Mouse (Mus musculus): ENCODE data around the gene Ak1. TPM values are rescaled to one million over a fixed set of nuclear protein-coding genes. Genes with fewer than 3 reads are reported as not detected.

The Ak1 gene
- polyA plus RNA-seq (2014; fragmentation: Illumina TruSeq; extraction: RNeasy Lipid Tissue Mini Kit (QIAGEN cat#74804); ENCODE audit: low replicate concordance), result 0.33 TPM

GRCm38 (mm10) chr2:32621517-32621859, at the start of gene Ak1:
Ak1 (plus strand) TSS chr2:32621758.

GRCm38 (mm10) chr2:32574497-32574896, 47.1 kb upstream of the Ak1 start, which contains the start of gene Pip5kl1:
Pip5kl1 (plus strand) TSS chr2:32574797.

DNA sequence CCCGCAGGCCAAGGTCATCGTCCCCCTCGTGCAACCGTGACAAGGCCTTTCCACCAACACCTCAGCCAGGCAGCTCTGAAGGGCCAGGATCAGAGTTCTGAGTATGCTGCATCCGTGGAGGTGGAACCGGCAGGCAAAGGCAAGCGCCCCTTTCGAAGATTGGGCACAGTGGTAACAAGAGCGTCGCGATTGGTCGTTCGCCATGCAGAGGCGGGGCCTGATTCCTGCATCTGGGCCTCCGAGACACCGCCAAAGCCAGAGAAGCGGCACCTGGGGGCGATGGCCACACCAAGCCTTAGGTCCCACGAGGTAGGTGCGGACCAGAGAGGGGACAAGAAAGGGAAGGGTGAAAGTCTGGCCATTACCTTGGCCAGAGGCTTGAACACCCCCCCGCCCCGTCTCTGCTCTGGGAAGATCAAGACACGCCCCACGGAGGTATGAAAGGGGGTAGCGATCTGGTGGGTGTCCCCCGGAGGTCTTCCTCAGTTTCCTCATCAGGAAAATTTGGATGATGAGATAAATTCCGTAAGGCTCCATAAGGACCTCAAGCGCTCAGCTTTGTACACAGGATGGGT, 45.9 kb upstream of the Ak1 start, which contains the start of gene 9430097D07Rik:
TSS of gene 9430097D07Rik (minus strand) at position 99 of the 575 bp plus-strand sequence.

DNA sequence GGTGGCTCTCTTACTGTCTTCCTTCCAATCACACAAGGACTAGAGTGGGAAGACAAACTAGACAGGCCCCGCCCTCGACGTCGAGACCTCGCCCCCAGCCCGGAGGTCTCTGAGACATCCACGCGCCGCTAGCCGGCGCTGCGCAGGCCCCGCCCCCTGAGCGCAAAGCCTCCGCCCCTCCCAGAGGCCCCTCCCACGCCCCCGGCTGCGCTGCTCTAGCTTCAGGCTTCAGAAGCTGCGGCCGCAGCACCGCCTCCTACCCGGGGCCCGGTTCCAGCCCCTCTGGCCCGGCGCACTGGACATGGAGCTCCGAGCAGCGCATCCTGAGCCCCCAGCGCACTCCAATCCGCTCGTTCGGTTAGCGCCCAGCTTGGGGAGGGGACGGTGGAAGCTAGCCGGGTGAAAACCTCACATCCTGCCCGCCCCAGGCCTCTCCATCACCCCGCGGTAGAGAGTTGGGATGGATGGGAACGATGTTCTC, 34.6 kb upstream of the Ak1 start, which contains the start of gene St6galnac4:
TSS of gene St6galnac4 (plus strand) at position 225 of the 481 bp plus-strand sequence.

DNA sequence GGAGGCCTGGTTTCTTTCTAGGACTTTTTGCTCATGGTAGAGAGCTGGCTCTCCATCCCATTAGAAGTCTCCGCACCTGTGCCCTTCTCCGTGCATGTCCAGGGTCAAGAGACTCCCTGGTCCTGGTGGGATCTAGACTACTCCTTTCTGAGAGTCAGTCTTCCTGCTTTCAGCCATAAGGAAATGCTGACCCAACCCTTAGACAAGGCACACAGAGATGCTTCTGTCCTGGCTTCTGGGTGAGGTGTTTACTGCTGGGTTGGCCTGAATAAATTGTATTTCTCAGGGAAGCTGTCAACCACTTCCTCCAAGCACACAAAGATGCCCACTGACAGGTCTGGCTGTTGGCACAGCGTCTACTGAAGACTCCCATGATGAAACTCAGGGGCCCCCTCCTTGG, 22.1 kb upstream of the Ak1 start, which contains the start of gene St6galnac6:
TSS of gene St6galnac6 (plus strand) at position 301 of the 400 bp plus-strand sequence.

GRCm38 (mm10) chr2:32646379-32647056, 25.0 kb downstream of the Ak1 start, which contains the start of gene Eng:
Eng (plus strand) TSS chr2:32646595.

Other genes starting within 250 kb of the Ak1 start
- 0.52 TPM for gene 1110008P14Rik, start 239.8 kb upstream of the Ak1 start, polyA plus RNA-seq (2014; fragmentation: Illumina TruSeq; extraction: RNeasy Lipid Tissue Mini Kit (QIAGEN cat#74804); ENCODE audit: low replicate concordance)
- gene Lcn2, start 233.5 kb upstream of the Ak1 start, polyA plus RNA-seq (2014; fragmentation: Illumina TruSeq; extraction: RNeasy Lipid Tissue Mini Kit (QIAGEN cat#74804); ENCODE audit: low replicate concordance), result not detected
- 1.1 TPM for gene Ptges2, start 225.9 kb upstream of the Ak1 start, polyA plus RNA-seq (2014; fragmentation: Illumina TruSeq; extraction: RNeasy Lipid Tissue Mini Kit (QIAGEN cat#74804); ENCODE audit: low replicate concordance)
- gene Naif1, start 171.3 kb upstream of the Ak1 start, polyA plus RNA-seq (2014; fragmentation: Illumina TruSeq; extraction: RNeasy Lipid Tissue Mini Kit (QIAGEN cat#74804); ENCODE audit: low replicate concordance), result 0.59 TPM
- gene Slc25a25, start 170.3 kb upstream of the Ak1 start, polyA plus RNA-seq (2014; fragmentation: Illumina TruSeq; extraction: RNeasy Lipid Tissue Mini Kit (QIAGEN cat#74804); ENCODE audit: low replicate concordance), result 2.0 TPM
- 15.2 TPM for gene Fam102a, start 86.4 kb upstream of the Ak1 start, polyA plus RNA-seq (2014; fragmentation: Illumina TruSeq; extraction: RNeasy Lipid Tissue Mini Kit (QIAGEN cat#74804); ENCODE audit: low replicate concordance)
- 2.4 TPM for gene Dpm2, start 50.9 kb upstream of the Ak1 start, polyA plus RNA-seq (2014; fragmentation: Illumina TruSeq; extraction: RNeasy Lipid Tissue Mini Kit (QIAGEN cat#74804); ENCODE audit: low replicate concordance)
- not detected for gene Pip5kl1, start 47.0 kb upstream of the Ak1 start, polyA plus RNA-seq (2014; fragmentation: Illumina TruSeq; extraction: RNeasy Lipid Tissue Mini Kit (QIAGEN cat#74804); ENCODE audit: low replicate concordance)
- gene 9430097D07Rik, start 46.1 kb upstream of the Ak1 start, polyA plus RNA-seq (2014; fragmentation: Illumina TruSeq; extraction: RNeasy Lipid Tissue Mini Kit (QIAGEN cat#74804); ENCODE audit: low replicate concordance), result not detected
- gene St6galnac4, start 34.7 kb upstream of the Ak1 start, polyA plus RNA-seq (2014; fragmentation: Illumina TruSeq; extraction: RNeasy Lipid Tissue Mini Kit (QIAGEN cat#74804); ENCODE audit: low replicate concordance), result 0.59 TPM
- 0.30 TPM for gene St6galnac6, start 22.0 kb upstream of the Ak1 start, polyA plus RNA-seq (2014; fragmentation: Illumina TruSeq; extraction: RNeasy Lipid Tissue Mini Kit (QIAGEN cat#74804); ENCODE audit: low replicate concordance)
- 0.11 TPM for gene Eng, start 24.8 kb downstream of the Ak1 start, polyA plus RNA-seq (2014; fragmentation: Illumina TruSeq; extraction: RNeasy Lipid Tissue Mini Kit (QIAGEN cat#74804); ENCODE audit: low replicate concordance)
- gene Fpgs, start 82.4 kb downstream of the Ak1 start, polyA plus RNA-seq (2014; fragmentation: Illumina TruSeq; extraction: RNeasy Lipid Tissue Mini Kit (QIAGEN cat#74804); ENCODE audit: low replicate concordance), result not detected
- 31.9 TPM for gene Cdk9, start 91.3 kb downstream of the Ak1 start, polyA plus RNA-seq (2014; fragmentation: Illumina TruSeq; extraction: RNeasy Lipid Tissue Mini Kit (QIAGEN cat#74804); ENCODE audit: low replicate concordance)
- 0.19 TPM for gene Sh2d3c, start 99.3 kb downstream of the Ak1 start, polyA plus RNA-seq (2014; fragmentation: Illumina TruSeq; extraction: RNeasy Lipid Tissue Mini Kit (QIAGEN cat#74804); ENCODE audit: low replicate concordance)
- not detected for gene 6330409D20Rik, start 119.3 kb downstream of the Ak1 start, polyA plus RNA-seq (2014; fragmentation: Illumina TruSeq; extraction: RNeasy Lipid Tissue Mini Kit (QIAGEN cat#74804); ENCODE audit: low replicate concordance)
- gene Tor2a, start 135.5 kb downstream of the Ak1 start, polyA plus RNA-seq (2014; fragmentation: Illumina TruSeq; extraction: RNeasy Lipid Tissue Mini Kit (QIAGEN cat#74804); ENCODE audit: low replicate concordance), result 1.3 TPM
- gene Ttc16, start 153.9 kb downstream of the Ak1 start, polyA plus RNA-seq (2014; fragmentation: Illumina TruSeq; extraction: RNeasy Lipid Tissue Mini Kit (QIAGEN cat#74804); ENCODE audit: low replicate concordance), result 0.41 TPM
- 0.82 TPM for gene Ptrh1, start 154.0 kb downstream of the Ak1 start, polyA plus RNA-seq (2014; fragmentation: Illumina TruSeq; extraction: RNeasy Lipid Tissue Mini Kit (QIAGEN cat#74804); ENCODE audit: low replicate concordance)
- gene Cfap157, start 162.7 kb downstream of the Ak1 start, polyA plus RNA-seq (2014; fragmentation: Illumina TruSeq; extraction: RNeasy Lipid Tissue Mini Kit (QIAGEN cat#74804); ENCODE audit: low replicate concordance), result not detected
- gene Stxbp1, start 225.5 kb downstream of the Ak1 start, polyA plus RNA-seq (2014; fragmentation: Illumina TruSeq; extraction: RNeasy Lipid Tissue Mini Kit (QIAGEN cat#74804); ENCODE audit: low replicate concordance), result 2.4 TPM

All from small intestine, adult 10 weeks (tissue).